Mouse (Mus musculus): ENCODE results near the gene Opcml.

The Opcml gene

GRCm38 (mm10) chr9:28937163-28937562 lies 1146.6 kb downstream of the Opcml start:
- no peak for DNase-seq (ENCODE audit: low read depth, low spot score)

GRCm38 (mm10) chr9:28937980-28938379 lies 1147.4 kb downstream of the Opcml start:
- DNase-seq (ENCODE audit: low read depth, low spot score): no peak

GRCm38 (mm10) chr9:28940901-28941300 lies 1150.3 kb downstream of the Opcml start:
- no peak for DNase-seq (ENCODE audit: low read depth, low spot score)

- no peak for DNase-seq (ENCODE audit: low read depth, low spot score)
Observed at GRCm38 (mm10) chr9:28969455-28969854, 1178.9 kb downstream of the Opcml start.
